In genomic region chr1:72493454-72493853, GRCm38 (mm10) we compare ENCODE assay signal across 16 mouse cellular contexts. TPM values are rescaled to one million over a fixed set of nuclear protein-coding genes. Genes with fewer than 3 reads are reported as not detected.
"Had no signal": no experiment of that assay in that cellular context is flagged by ENCODE, and none has a peak within 500 bp of the region (broad histone marks: within the 10 kb centered on the region; RNA-seq: fewer than 3 reads in every experiment).

No protein-coding gene starts in this region.

- DNase-seq: retina, postnatal 1 day; right cerebral cortex, postnatal 14 days; right cerebral cortex, postnatal 4 days; spleen, adult 18-20 months; thymus, adult 18-20 months; thymus, adult 2 months; thymus, postnatal 14 days; thymus, postnatal 25 days; thymus, postnatal 36 days; thymus, postnatal 4 days had no signal

- H3K9ac ChIP-seq: neural tube, embryonic 13.5 days; neural tube, embryonic 15.5 days; stomach, embryonic 15.5 days had no signal

- H3K27ac ChIP-seq: neural tube, embryonic 13.5 days; neural tube, embryonic 15.5 days; stomach, embryonic 15.5 days; stomach, postnatal 0 days had no signal

- H3K4me2 ChIP-seq: neural tube, embryonic 13.5 days; neural tube, embryonic 15.5 days; stomach, embryonic 15.5 days had no signal

- H3K27me3 ChIP-seq: neural tube, embryonic 13.5 days; neural tube, embryonic 15.5 days; stomach, embryonic 15.5 days had no signal

- H3K4me3 ChIP-seq: neural tube, embryonic 13.5 days; neural tube, embryonic 15.5 days; stomach, embryonic 15.5 days had no signal

- H3K4me1 ChIP-seq: neural tube, embryonic 15.5 days; stomach, embryonic 15.5 days had no signal

- H3K9me3 ChIP-seq: neural tube, embryonic 13.5 days; neural tube, embryonic 15.5 days; stomach, embryonic 15.5 days had no signal

- H3K36me3 ChIP-seq: neural tube, embryonic 13.5 days; neural tube, embryonic 15.5 days; stomach, embryonic 15.5 days had no signal

RNA-seq across cellular contexts. Expression of gene March4, which starts 43.3 kb away (rescaled TPM):
- total RNA-seq: neutrophil, adult 5-6 weeks had no signal
- polyA plus RNA-seq: thymus, adult 2 months; thymus, postnatal 0 days had no signal
